Mouse (Mus musculus): ENCODE results near the gene Lgals4. TPM values are rescaled to one million over a fixed set of nuclear protein-coding genes. Genes with fewer than 3 reads are reported as not detected.
"Not testable (repeated sequence)": the region's sequence is repeated elsewhere in the genome, so short reads cannot be mapped to it uniquely, and the experiment has no call there.

Lgals4 gene
- polyA plus RNA-seq, 1 experiment from 2014 or later = 10.9 TPM

DNA sequence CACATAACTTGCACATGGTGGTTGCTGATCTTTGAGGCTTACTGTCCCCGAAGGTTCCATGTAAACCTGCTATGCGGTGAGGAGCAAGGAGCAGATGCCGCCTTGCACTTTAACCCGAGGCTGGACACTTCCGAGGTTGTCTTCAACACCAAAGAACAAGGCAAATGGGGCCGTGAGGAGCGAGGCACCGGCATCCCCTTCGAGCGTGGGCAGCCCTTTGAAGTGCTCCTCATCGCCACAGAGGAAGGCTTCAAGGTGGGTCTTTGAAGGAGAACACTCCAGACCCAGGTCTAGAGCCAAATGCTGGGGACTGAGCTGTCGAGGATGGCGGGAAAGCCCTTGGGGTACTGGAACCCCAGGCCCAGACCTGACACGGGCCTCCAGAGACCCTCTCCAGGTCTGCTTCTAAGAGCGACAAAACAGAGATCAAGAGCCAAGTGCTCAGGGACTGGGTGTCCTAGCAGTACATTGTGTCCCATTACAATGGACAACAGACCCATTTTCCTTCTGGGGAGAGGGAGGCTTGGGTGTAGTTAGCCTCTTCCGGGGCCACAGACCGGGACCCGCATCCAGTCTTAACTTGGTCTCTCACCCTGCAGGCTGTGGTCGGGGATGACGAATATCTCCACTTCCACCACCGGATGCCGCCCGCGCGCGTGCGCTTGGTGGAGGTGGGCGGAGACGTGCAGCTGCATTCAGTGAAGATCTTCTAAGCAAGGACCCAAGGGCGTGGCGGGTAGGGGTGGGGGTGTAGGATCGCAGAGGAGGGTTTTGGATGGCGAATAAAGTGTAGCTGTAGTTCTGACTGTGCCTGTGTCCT is 32.0 kb downstream of the Lgals4 start:
- H3K27me3 ChIP-seq (ENCODE audit: insufficient read depth, low read length) = no peaks in the 10 kb centered on the region
- H3K9me3 ChIP-seq (replicated peaks; ENCODE audit: low read length) = no peaks in the 10 kb centered on the region
- H3K4me2 ChIP-seq (ENCODE audit: low read length) = peak overlapping the region; percentile 31
- ATAC-seq (replicated peaks; ENCODE audit: low FRiP score, low read depth) = no peak; the same call in 1 of the 2 replicates
- H3K27ac ChIP-seq = no peak overlapping the region
- TF ChIP-seq CTCF (IDR thresholded peaks at IDR 0.05; ENCODE audit: low read depth) = peak; percentile 30; the same call in 1 of the 2 replicates
- WGBS = 32% methylated on average over 33 of the region's 33 CpGs
- H3K4me1 ChIP-seq (replicated peaks; ENCODE audit: insufficient read depth, low read length) = peaks cover 4% of the 10 kb centered on the region; the same call in 1 of the 2 replicates
- H3K9ac ChIP-seq (ENCODE audit: low read depth, low read length) = no peak overlapping the region
- H3K36me3 ChIP-seq (ENCODE audit: insufficient read depth, low read length) = no peaks in the 10 kb centered on the region
- H3K4me3 ChIP-seq (replicated peaks; ENCODE audit: low read depth, low read length) = no peak overlapping the region
- DNase-seq (ENCODE audit: low spot score) = peak; percentile 83

DNA sequence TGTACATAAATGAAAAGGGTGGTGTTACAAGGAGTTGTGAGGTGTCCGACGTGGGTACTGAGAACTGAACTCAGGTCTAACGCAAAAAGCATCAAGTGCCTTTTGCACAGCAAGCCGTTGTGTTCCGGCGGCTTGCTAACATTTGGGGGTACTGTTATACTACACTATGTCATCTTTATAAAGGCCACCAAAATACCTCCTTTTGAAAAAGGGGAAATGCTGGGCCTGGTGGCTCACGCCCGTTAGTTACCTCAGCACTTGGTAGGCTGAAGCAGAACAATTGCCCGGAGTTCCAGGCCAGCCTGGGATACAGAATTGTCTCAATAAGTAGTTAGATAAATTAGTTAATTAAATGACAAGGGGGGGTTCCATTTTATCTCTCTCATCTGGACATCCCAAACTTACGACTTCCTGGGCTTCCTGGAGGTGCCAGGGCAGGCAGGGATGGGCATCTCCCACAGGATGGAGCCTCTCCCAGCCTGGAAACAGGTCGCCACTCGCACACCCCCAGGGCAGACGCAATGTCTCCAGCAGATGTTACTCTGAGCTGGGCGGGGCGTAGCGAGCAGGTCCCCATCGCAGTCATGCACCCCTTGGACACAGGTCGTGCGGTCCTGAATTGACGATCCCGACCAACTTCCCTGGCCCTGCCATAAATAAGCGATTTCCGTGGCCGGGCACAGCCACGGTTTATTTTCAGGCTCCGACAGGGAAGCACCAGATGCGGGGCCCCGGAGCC is 33.3 kb downstream of the Lgals4 start:
- no peaks in the 10 kb centered on the region for H3K9me3 ChIP-seq (replicated peaks; ENCODE audit: low read length)
- no peak overlapping the region for H3K9ac ChIP-seq (ENCODE audit: low read depth, low read length)
- no peak for DNase-seq (ENCODE audit: low spot score)
- H3K4me3 ChIP-seq (replicated peaks; ENCODE audit: low read depth, low read length) = no peak overlapping the region
- H3K36me3 ChIP-seq (ENCODE audit: insufficient read depth, low read length) = no peaks in the 10 kb centered on the region
- peaks cover 4% of the 10 kb centered on the region; the same call in 1 of the 2 replicates for H3K4me1 ChIP-seq (replicated peaks; ENCODE audit: insufficient read depth, low read length)
- no peak for ATAC-seq (replicated peaks; ENCODE audit: low FRiP score, low read depth)
- H3K4me2 ChIP-seq (ENCODE audit: low read length) = no peak overlapping the region
- TF ChIP-seq CTCF (IDR thresholded peaks at IDR 0.05; ENCODE audit: low read depth) = no peak
- H3K27ac ChIP-seq = no peak overlapping the region
- no peaks in the 10 kb centered on the region for H3K27me3 ChIP-seq (ENCODE audit: insufficient read depth, low read length)
- WGBS = 89% methylated on average over 28 of the region's 28 CpGs

DNA sequence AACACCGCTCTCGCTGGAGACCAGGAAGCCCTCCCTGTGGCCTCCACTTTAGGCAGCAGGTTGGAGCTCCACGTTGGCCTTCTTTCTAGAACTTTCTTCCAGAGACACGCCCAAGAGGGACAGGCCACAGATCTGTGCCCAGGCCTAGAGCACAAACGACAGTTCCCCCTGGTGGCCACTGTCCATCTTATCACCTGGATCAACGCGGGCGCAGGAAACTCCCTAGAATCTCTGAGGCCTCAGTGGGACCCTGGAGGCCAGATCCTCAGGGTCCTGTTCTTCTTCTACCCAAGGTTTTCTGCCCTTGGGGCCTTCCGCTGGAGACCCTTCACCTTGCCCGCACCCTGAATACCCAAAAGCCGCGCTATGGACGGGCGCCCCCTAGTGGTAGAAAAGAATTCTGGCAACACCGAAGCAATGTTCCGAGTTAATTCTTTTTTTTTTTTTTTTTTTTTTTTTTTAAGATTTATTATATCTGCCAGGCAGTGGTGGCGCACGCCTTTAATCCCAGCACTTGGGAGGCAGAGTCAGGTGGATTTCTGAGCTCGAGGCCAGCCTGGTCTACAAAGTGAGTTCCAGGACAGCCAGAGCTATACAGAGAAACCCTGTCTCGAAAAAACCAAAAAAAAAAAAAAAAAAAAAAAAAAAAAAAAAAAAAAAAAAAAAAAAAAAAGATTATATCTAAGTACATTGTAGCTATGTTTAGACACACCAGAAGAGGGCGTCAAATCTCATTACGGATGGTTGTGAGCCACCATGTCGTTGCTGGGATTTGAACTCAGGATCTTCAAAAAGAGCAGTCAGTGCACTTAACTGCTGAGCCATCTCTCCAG is 34.1 kb downstream of the Lgals4 start:
- ATAC-seq (replicated peaks; ENCODE audit: low FRiP score, low read depth) (peak; percentile 64), DNase-seq (ENCODE audit: low spot score) (peak; percentile 89)
- H3K36me3 ChIP-seq (ENCODE audit: insufficient read depth, low read length); H3K4me1 ChIP-seq (replicated peaks; ENCODE audit: insufficient read depth, low read length); H3K27me3 ChIP-seq (ENCODE audit: insufficient read depth, low read length); H3K27ac ChIP-seq; H3K9me3 ChIP-seq (replicated peaks; ENCODE audit: low read length); H3K4me3 ChIP-seq (replicated peaks; ENCODE audit: low read depth, low read length); H3K9ac ChIP-seq (ENCODE audit: low read depth, low read length): not testable (repeated sequence)
- 30% methylated on average over 23 of the region's 23 CpGs for WGBS
- peak; percentile 80 for TF ChIP-seq CTCF (IDR thresholded peaks at IDR 0.05; ENCODE audit: low read depth)
- H3K4me2 ChIP-seq (ENCODE audit: low read length) = peak overlapping the region; percentile 31

DNA sequence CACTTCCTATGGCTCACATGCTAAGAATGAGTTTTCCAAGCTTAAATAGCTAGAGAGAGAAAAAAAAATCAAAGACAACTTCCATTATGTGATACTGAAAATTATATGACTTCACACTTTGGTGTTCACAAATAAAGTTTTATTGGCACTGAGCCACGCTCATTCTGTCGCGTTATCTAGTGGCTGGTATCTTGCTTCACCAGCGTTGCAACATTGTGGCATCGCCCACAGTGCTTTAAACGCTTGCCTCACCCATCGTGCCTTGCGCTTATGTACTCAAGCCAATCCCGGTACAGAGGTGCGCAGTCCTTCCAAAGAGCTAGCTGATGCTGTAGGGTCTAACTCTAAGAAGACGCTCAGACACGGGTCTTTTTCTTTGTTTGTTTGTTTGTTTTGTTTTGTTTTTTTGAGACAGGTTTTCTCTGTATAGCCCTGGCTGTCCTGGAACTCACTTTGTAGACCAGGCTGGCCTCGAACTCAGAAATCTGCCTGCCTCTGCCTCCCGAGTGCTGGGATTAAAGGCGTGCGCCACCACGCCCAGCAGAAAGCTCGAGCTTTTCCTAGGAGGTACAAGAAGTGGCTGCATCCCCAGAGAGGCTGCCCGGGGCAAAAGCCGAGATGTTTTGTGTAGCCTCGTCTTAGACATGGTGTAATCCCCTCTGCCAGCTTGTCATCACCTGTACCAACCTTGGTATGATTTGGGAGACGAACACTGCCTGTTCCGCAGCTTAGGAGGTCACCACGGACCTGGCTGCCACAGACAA is 37.4 kb downstream of the Lgals4 start:
- no peaks in the 10 kb centered on the region for H3K9me3 ChIP-seq (replicated peaks; ENCODE audit: low read length)
- H3K4me3 ChIP-seq (replicated peaks; ENCODE audit: low read depth, low read length) = no peak overlapping the region
- no peak overlapping the region for H3K4me2 ChIP-seq (ENCODE audit: low read length)
- no peaks in the 10 kb centered on the region for H3K4me1 ChIP-seq (replicated peaks; ENCODE audit: insufficient read depth, low read length)
- DNase-seq (ENCODE audit: low spot score) (no peak), ATAC-seq (replicated peaks; ENCODE audit: low FRiP score, low read depth) (no peak)
- no peak for TF ChIP-seq CTCF (IDR thresholded peaks at IDR 0.05; ENCODE audit: low read depth)
- no peaks in the 10 kb centered on the region for H3K27me3 ChIP-seq (ENCODE audit: insufficient read depth, low read length)
- no peaks in the 10 kb centered on the region for H3K36me3 ChIP-seq (ENCODE audit: insufficient read depth, low read length)
- H3K27ac ChIP-seq = no peak overlapping the region
- H3K9ac ChIP-seq (ENCODE audit: low read depth, low read length) = no peak overlapping the region
- WGBS = 86% methylated on average over 24 of the region's 24 CpGs

DNA sequence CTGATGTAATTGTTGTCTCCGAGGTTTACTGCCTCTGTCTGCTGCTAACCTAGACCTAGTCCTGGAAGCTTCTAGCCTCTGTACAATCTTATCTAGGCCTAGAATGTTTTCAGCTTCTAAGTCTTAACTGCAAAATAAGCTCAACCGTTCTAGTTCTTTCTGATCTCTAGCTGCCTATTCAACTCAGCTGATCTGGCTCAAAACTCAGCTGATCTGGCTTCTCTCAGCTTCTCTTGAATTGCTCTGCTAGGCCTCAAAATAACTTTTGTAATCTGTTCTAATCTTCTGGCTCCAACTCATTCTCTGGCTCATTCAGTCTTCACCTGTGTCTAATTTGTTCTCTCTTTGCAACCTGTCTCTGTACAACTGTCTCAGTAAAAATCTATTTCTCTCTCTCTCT is 40.9 kb downstream of the Lgals4 start:
- Histone ChIP-seq H3K4me3 (replicated peaks; ENCODE audit: low read depth, low read length) (no peak overlapping the region), H3K36me3 (ENCODE audit: insufficient read depth, low read length) (no peaks in the 10 kb centered on the region), H3K9me3 (replicated peaks; ENCODE audit: low read length) (no peaks in the 10 kb centered on the region), H3K27ac (no peak overlapping the region), H3K9ac (ENCODE audit: low read depth, low read length) (no peak overlapping the region), H3K4me2 (ENCODE audit: low read length) (no peak overlapping the region), H3K27me3 (ENCODE audit: insufficient read depth, low read length) (no peaks in the 10 kb centered on the region), H3K4me1 (replicated peaks; ENCODE audit: insufficient read depth, low read length) (no peaks in the 10 kb centered on the region)
- ATAC-seq (replicated peaks; ENCODE audit: low FRiP score, low read depth) (no peak), DNase-seq (ENCODE audit: low spot score) (no peak)
- 71% methylated on average over 2 of the region's 2 CpGs for WGBS
- no peak for TF ChIP-seq CTCF (IDR thresholded peaks at IDR 0.05; ENCODE audit: low read depth)

Measured in kidney, postnatal 0 days (tissue).